Mouse (Mus musculus): ENCODE results near the gene Gstt1. TPM values are rescaled to one million over a fixed set of nuclear protein-coding genes. Genes with fewer than 3 reads are reported as not detected.
"Not testable (repeated sequence)": the region's sequence is repeated elsewhere in the genome, so short reads cannot be mapped to it uniquely, and the experiment has no call there.

Gene Gstt1
- polyA plus RNA-seq (2015; fragmentation: Nextera tagmentation; extraction: Ambion mirVana), result 17.9 and 21.3 TPM in 2 replicates

DNA sequence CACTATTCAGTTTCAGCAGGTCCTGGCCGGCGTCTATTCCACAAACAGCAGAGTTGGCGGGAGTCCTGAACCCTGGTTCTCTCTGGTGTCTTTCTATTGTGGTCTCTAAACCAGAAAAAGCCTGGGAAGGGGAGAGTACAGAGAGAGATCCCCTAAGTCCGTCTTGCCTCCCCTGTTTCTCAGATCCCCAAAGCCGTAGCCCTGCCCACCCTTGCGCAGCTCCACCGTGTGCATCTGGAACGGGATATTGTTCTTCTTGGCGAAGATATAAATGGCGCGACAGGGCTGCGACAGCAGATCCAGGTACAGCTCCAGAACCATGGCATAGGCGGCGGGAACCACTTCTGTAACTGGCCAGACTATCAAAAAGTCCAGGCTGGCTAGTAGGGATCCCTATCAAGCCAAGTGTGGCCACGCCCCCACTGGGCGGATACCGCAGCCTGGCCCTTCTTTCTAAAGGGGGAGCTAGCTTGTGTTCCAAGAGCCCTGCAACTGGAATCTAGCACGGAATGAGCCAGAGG is at the start of gene Gstt1:
TSS of gene Gstt1 (minus strand) at position 409 of the 521 bp plus-strand sequence.
- peak; percentile 27; the same call in 1 of the 2 replicates for ATAC-seq (ENCODE audit: insufficient read depth, low FRiP score, low read depth)
- peaks cover 10% of the 10 kb centered on the region; the same call in 1 of the 2 replicates for H3K4me1 ChIP-seq
- H3K4me2 ChIP-seq, result peak within 1 kb of the TSS; percentile 86
- no peaks in the 10 kb centered on the region for H3K9me3 ChIP-seq
- H3K27ac ChIP-seq, result no peak within 1 kb of the TSS
- H3K9ac ChIP-seq, result 0 out of 2 replicates have a peak within 1 kb of the TSS, but pooled peaks have one; percentile 21
- 2% methylated on average over 18 of the region's 18 CpGs for WGBS
- no peaks in the 10 kb centered on the region for H3K27me3 ChIP-seq (replicated peaks)
- peak within 1 kb of the TSS; percentile 46 for H3K4me3 ChIP-seq (replicated peaks)
- H3K36me3 ChIP-seq, result no peaks in the 10 kb centered on the region

- Histone ChIP-seq H3K27ac (no peak overlapping the region), H3K9me3 (no peaks in the 10 kb centered on the region), H3K4me2 (no peak overlapping the region), H3K4me1 (no peaks in the 10 kb centered on the region), H3K9ac (no peak overlapping the region), H3K4me3 (replicated peaks) (no peak overlapping the region), H3K36me3 (no peaks in the 10 kb centered on the region), H3K27me3 (replicated peaks) (no peaks in the 10 kb centered on the region)
- ATAC-seq (ENCODE audit: insufficient read depth, low FRiP score, low read depth), result peak; percentile 92
- 68% methylated on average over 6 of the region's 6 CpGs for WGBS
Measured at GRCm38 (mm10) chr10:75845306-75845930, 47.0 kb upstream of the Gstt1 start.

GRCm38 (mm10) chr10:75844800-75845199 is 46.4 kb upstream of the Gstt1 start:
- WGBS, result 56% methylated on average over 1 of the region's 1 CpGs
- Histone ChIP-seq H3K4me1 (no peaks in the 10 kb centered on the region), H3K4me2 (no peak overlapping the region), H3K4me3 (replicated peaks) (no peak overlapping the region), H3K27ac (no peak overlapping the region), H3K27me3 (replicated peaks) (no peaks in the 10 kb centered on the region), H3K36me3 (no peaks in the 10 kb centered on the region), H3K9ac (no peak overlapping the region), H3K9me3 (no peaks in the 10 kb centered on the region)
- no peak for ATAC-seq (ENCODE audit: insufficient read depth, low FRiP score, low read depth)

DNA sequence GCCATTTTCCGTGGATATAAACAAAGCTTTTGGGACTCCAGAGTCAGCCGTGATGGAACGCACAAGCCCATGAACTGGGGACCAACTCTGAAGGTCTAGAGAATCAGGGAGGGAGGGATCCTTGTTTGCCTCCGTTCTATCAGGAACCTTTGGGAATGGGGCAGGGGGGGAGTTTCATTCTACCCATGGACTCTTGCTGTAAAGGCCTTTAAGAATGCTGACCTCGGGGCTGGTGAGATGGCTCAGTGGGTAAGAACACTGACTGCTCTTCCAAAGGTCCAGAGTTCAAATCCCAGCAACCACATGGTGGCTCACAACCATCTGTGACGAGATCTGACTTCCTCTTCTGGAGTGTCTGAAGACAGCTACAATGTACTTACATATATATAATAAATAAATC is 45.5 kb upstream of the Gstt1 start:
- not testable (repeated sequence) for H3K9ac ChIP-seq; H3K4me2 ChIP-seq; H3K36me3 ChIP-seq; ATAC-seq (ENCODE audit: insufficient read depth, low FRiP score, low read depth); H3K4me1 ChIP-seq; H3K9me3 ChIP-seq; H3K27ac ChIP-seq; H3K27me3 ChIP-seq (replicated peaks); H3K4me3 ChIP-seq (replicated peaks)
- WGBS, result 78% methylated on average over 6 of the region's 6 CpGs

GRCm38 (mm10) chr10:75839092-75839491 is 40.7 kb upstream of the Gstt1 start:
- Histone ChIP-seq H3K4me3 (replicated peaks) (no peak overlapping the region), H3K27ac (no peak overlapping the region), H3K4me2 (no peak overlapping the region), H3K36me3 (no peaks in the 10 kb centered on the region), H3K9me3 (no peaks in the 10 kb centered on the region), H3K4me1 (peaks cover 11% of the 10 kb centered on the region), H3K9ac (no peak overlapping the region), H3K27me3 (replicated peaks) (no peaks in the 10 kb centered on the region)
- no peak for ATAC-seq (ENCODE audit: insufficient read depth, low FRiP score, low read depth)
- WGBS, result 79% methylated on average over 10 of the region's 10 CpGs

DNA sequence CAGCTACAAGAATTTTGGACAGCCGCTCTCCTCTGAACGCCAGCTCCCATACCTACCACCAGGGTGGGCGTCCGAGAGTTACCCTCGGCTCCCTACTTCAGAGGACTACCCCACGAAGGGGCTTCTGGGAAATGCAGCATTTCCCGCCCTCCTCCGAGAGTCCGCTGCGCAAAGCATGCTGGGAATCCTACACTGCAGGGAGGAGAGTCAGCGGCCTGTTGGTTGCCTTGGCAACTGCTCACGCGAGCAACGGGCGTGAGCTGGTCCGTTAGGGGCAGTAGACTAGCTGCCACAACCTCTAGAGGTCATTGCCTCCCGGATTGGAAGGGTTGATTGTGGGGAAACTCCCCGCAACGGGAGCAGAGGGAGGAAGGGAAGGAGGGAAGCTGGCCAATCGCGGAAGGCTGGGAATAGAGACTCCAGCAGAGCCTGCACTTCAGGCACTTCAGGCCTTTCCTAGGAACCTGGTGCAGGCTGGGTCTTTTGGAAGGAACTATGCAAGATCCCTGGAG is 38.9 kb upstream of the Gstt1 start, which contains the start of gene Gstt2:
TSS of gene Gstt2 (minus strand) at position 177 of the 512 bp plus-strand sequence.
- H3K27me3 ChIP-seq (replicated peaks), result no peaks in the 10 kb centered on the region
- peak within 1 kb of the TSS; percentile 86 for H3K27ac ChIP-seq
- ATAC-seq (ENCODE audit: insufficient read depth, low FRiP score, low read depth), result peak; percentile 89
- H3K9ac ChIP-seq, result peak within 1 kb of the TSS; percentile 26; the same call in 1 of the 2 replicates
- WGBS, result under 1% methylated on average over 21 of the region's 21 CpGs
- H3K4me3 ChIP-seq (replicated peaks), result peak within 1 kb of the TSS; percentile 46
- H3K4me1 ChIP-seq, result peaks cover 14% of the 10 kb centered on the region
- no peaks in the 10 kb centered on the region for H3K9me3 ChIP-seq
- H3K4me2 ChIP-seq, result peak within 1 kb of the TSS; percentile 82
- no peaks in the 10 kb centered on the region for H3K36me3 ChIP-seq

DNA sequence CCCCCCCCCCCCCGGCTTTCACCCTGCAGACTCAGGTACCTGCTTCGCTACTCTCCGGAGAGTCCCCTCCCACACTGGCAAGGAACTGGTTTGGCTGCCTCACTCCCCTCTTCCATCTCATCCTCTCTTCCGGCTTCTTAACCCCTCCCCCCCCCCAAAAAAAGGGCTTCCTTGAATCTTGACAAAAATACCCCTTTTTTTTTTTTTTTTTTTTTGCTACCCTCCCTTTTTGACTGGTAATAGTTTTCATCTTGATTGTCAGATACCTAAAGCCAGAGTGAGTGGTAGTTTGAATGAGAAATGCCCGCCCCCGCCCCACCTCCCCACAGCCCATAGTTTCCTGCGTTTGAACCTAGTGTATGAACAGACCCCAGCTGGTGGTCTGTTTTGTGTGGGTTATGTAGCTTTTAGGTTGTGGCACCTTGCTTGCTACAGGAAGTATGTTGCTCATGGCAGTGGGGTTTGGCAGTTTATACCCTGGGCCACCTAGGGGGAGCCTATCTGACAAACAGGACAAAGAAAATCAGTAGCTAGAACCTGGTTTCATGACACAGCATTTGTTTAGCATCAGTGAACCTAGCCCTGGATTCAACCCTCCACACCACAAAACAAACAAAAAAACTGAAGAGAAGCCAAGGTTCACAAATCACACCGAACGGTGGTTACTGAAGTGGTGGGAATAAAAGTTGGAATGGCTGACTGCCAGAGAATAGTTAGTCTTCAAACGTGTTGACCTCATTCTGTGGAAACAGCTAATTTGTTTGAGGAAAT is 37.6 kb upstream of the Gstt1 start:
- no peak; the same call in 1 of the 2 replicates for ATAC-seq (ENCODE audit: insufficient read depth, low FRiP score, low read depth)
- peak overlapping the region; percentile 82 for H3K4me2 ChIP-seq
- no peaks in the 10 kb centered on the region for H3K9me3 ChIP-seq
- WGBS, result 16% methylated on average over 9 of the region's 10 CpGs
- peak overlapping the region; percentile 86 for H3K27ac ChIP-seq
- no peaks in the 10 kb centered on the region for H3K36me3 ChIP-seq
- H3K4me3 ChIP-seq (replicated peaks), result peak overlapping the region; percentile 48
- H3K9ac ChIP-seq, result no peak overlapping the region
- H3K27me3 ChIP-seq (replicated peaks), result no peaks in the 10 kb centered on the region
- peaks cover 14% of the 10 kb centered on the region for H3K4me1 ChIP-seq

- Histone ChIP-seq H3K27ac (peak overlapping the region; percentile 77), H3K9ac (no peak overlapping the region; the same call in 1 of the 2 replicates)
- 1% methylated on average over 10 of the region's 10 CpGs for WGBS
Measured at GRCm38 (mm10) chr10:75835307-75835706, 36.9 kb upstream of the Gstt1 start.

GRCm38 (mm10) chr10:75834721-75835120 is 36.3 kb upstream of the Gstt1 start:
- peak overlapping the region; percentile 48 for H3K4me3 ChIP-seq (replicated peaks)
- H3K4me1 ChIP-seq, result peaks cover 14% of the 10 kb centered on the region
- no peak for ATAC-seq (ENCODE audit: insufficient read depth, low FRiP score, low read depth)
- H3K36me3 ChIP-seq, result no peaks in the 10 kb centered on the region
- no peaks in the 10 kb centered on the region for H3K27me3 ChIP-seq (replicated peaks)
- WGBS, result 11% methylated on average over 9 of the region's 9 CpGs
- peak overlapping the region; percentile 82 for H3K4me2 ChIP-seq
- H3K27ac ChIP-seq, result peak overlapping the region; percentile 77
- peak overlapping the region; percentile 24; the same call in 1 of the 2 replicates for H3K9ac ChIP-seq
- H3K9me3 ChIP-seq, result no peaks in the 10 kb centered on the region

More at GRCm38 (mm10) chr10:75835307-75835706, 36.9 kb upstream of the Gstt1 start:
- ATAC-seq (ENCODE audit: insufficient read depth, low FRiP score, low read depth), result peak; percentile 32; the same call in 1 of the 2 replicates
- H3K4me3 ChIP-seq (replicated peaks), result peak overlapping the region; percentile 48
- no peaks in the 10 kb centered on the region for H3K9me3 ChIP-seq
- no peaks in the 10 kb centered on the region for H3K36me3 ChIP-seq
- no peaks in the 10 kb centered on the region for H3K27me3 ChIP-seq (replicated peaks)
- peaks cover 14% of the 10 kb centered on the region for H3K4me1 ChIP-seq
- peak overlapping the region; percentile 82 for H3K4me2 ChIP-seq

DNA sequence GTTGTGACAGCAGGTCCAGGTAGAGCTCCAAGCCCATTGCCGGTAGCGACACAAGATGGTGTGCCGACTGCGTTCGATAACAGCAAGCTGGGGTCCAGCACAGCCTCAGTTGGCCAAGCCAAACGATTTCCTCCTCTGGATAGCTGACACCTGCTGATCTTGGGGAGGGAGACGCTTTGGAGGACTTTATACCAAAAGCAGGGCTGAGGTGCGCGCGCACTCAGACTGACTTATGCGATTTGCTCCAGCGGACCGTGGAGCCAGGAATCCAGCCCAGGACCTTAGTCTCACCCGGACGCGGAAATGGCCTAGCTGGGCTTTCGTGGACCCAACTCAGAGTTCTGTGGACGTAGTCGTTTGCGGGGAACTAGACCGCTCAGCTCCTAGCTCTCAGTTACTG is 35.9 kb upstream of the Gstt1 start:
- Histone ChIP-seq H3K27ac (peak overlapping the region; percentile 77), H3K36me3 (no peaks in the 10 kb centered on the region), H3K9me3 (no peaks in the 10 kb centered on the region), H3K4me3 (replicated peaks) (peak overlapping the region; percentile 48), H3K27me3 (replicated peaks) (no peaks in the 10 kb centered on the region), H3K4me1 (peaks cover 14% of the 10 kb centered on the region), H3K4me2 (peak overlapping the region; percentile 82), H3K9ac (peak overlapping the region; percentile 24; the same call in 1 of the 2 replicates)
- peak; percentile 4; the same call in 1 of the 2 replicates for ATAC-seq (ENCODE audit: insufficient read depth, low FRiP score, low read depth)
- under 1% methylated on average over 21 of the region's 21 CpGs for WGBS

GRCm38 (mm10) chr10:75833456-75834080 is 35.2 kb upstream of the Gstt1 start:
- H3K4me2 ChIP-seq, result peak overlapping the region; percentile 82
- no peaks in the 10 kb centered on the region for H3K9me3 ChIP-seq
- no peaks in the 10 kb centered on the region for H3K36me3 ChIP-seq
- WGBS, result 12% methylated on average over 21 of the region's 21 CpGs
- peak overlapping the region; percentile 22; the same call in 1 of the 2 replicates for H3K9ac ChIP-seq
- peak overlapping the region; percentile 77 for H3K27ac ChIP-seq
- no peak for ATAC-seq (ENCODE audit: insufficient read depth, low FRiP score, low read depth)
- H3K27me3 ChIP-seq (replicated peaks), result no peaks in the 10 kb centered on the region
- peaks cover 15% of the 10 kb centered on the region for H3K4me1 ChIP-seq
- peak overlapping the region; percentile 48 for H3K4me3 ChIP-seq (replicated peaks)

All from stomach, embryonic 15.5 days (tissue).